In the genomic region with DNA sequence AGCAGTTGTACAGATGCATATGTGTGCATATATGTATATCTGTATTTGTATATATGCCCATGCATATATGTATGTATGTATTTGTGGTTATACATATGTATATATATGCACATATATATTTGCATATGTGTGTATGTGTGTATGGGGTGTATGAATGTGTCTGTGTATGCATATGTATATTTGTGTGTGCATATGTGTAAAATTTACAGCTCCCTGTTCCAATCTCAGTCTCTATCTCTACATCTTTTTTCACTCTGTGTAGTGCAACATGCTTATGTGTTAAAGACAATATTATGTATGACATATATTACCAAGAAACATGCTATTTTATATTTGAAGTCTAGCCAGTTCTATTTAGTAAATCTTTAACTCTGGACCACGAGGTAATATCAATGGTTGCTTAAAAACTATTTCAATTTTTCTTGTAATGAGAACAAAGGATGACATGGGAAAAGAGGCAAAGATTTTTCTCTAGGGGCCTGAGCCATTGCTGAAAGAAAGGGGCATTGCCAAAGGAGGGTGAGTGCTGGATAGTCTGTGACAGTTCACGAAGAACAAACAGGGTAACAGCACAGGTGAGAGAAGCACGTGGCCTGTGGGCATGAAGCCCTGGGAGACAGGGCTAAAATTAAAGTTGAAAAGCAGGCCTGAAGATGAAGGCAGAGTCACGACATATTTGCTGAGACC, we compare ENCODE assay signal across 23 mouse cellular contexts.
A peak's percentile ranks its signal among the peaks of the same experiment; 100 is the strongest.
DNase-seq lines count a peak whose midpoint lies in the region; ATAC-seq and TF ChIP-seq lines count a peak whose summit lies in the region.
"Had no signal": no experiment of that assay in that cellular context is flagged by ENCODE, and none has a peak within 500 bp of the region (broad histone marks: within the 10 kb centered on the region; RNA-seq: fewer than 3 reads in every experiment).

No protein-coding gene starts in this region.

- H3K4me2 ChIP-seq in hindbrain, embryonic 13.5 days: no peak overlapping the region
- no peak overlapping the region for H3K4me2 ChIP-seq in hindbrain, embryonic 11.5 days (replicated peaks; ENCODE audit: low read depth, low read length)
- no peak overlapping the region for H3K4me2 ChIP-seq in neural tube, embryonic 14.5 days (ENCODE audit: low read depth, low read length)
- H3K4me2 ChIP-seq in hindbrain, postnatal 0 days (ENCODE audit: low read depth, low read length): no peak overlapping the region
- no peak overlapping the region for H3K4me2 ChIP-seq in neural tube, embryonic 15.5 days
- H3K4me2 ChIP-seq: heart, embryonic 13.5 days; neural tube, embryonic 13.5 days had no signal

- 60% methylated on average over 4 of the region's 4 CpGs for WGBS in hindbrain, embryonic 13.5 days
- 73% methylated on average over 4 of the region's 4 CpGs for WGBS in hindbrain, embryonic 11.5 days
- 67% methylated on average over 4 of the region's 4 CpGs for WGBS in neural tube, embryonic 14.5 days
- WGBS in hindbrain, postnatal 0 days: 29% methylated on average over 4 of the region's 4 CpGs
- 63% methylated on average over 4 of the region's 4 CpGs for WGBS in neural tube, embryonic 15.5 days

- no peaks in the 10 kb centered on the region for H3K36me3 ChIP-seq in hindbrain, embryonic 13.5 days
- H3K36me3 ChIP-seq in hindbrain, embryonic 11.5 days (ENCODE audit: control insufficient read depth, insufficient read depth, low read length): no peaks in the 10 kb centered on the region
- H3K36me3 ChIP-seq in neural tube, embryonic 14.5 days (ENCODE audit: control insufficient read depth, insufficient read depth, low read length): no peaks in the 10 kb centered on the region
- no peaks in the 10 kb centered on the region for H3K36me3 ChIP-seq in hindbrain, postnatal 0 days (ENCODE audit: insufficient read depth, low read length)
- H3K36me3 ChIP-seq in neural tube, embryonic 15.5 days: no peaks in the 10 kb centered on the region
- H3K36me3 ChIP-seq: heart, embryonic 13.5 days; limb, embryonic 10.5 days; limb, embryonic 15.5 days; neural tube, embryonic 13.5 days had no signal

- peak overlapping the region; percentile 71 for H3K27ac ChIP-seq in hindbrain, embryonic 13.5 days
- H3K27ac ChIP-seq in hindbrain, embryonic 11.5 days (ENCODE audit: low read depth, low read length): no peak overlapping the region
- no peak overlapping the region for H3K27ac ChIP-seq in neural tube, embryonic 14.5 days (ENCODE audit: low read depth, low read length)
- no peak overlapping the region for H3K27ac ChIP-seq in hindbrain, postnatal 0 days
- H3K27ac ChIP-seq in neural tube, embryonic 15.5 days (replicated peaks): peak overlapping the region; percentile 23; the same call in 1 of the 2 replicates
- H3K27ac ChIP-seq: heart, embryonic 13.5 days; kidney, postnatal 0 days; limb, embryonic 10.5 days; limb, embryonic 15.5 days; liver, embryonic 14.5 days; macrophage; neural tube, embryonic 13.5 days had no signal

- no peak for DNase-seq in hindbrain, embryonic 11.5 days (ENCODE audit: low spot score)
- DNase-seq in neural tube, embryonic 10.5 days (ENCODE audit: extremely low spot score, low spot score): no peak
- DNase-seq in hindbrain, postnatal 0 days (ENCODE audit: low spot score): no peak
- DNase-seq in frontal cortex, postnatal 36 days (ENCODE audit: low spot score in 2 of 2): no peak
- no peak for DNase-seq in layer of hippocampus, adult 18-20 months (ENCODE audit: low spot score in 2 of 2)
- DNase-seq: adrenal gland, postnatal 36 days; gastrocnemius, postnatal 10 days; kidney, adult 8-10 months; lung, adult 2 months; lung, postnatal 10 days had no signal

- ATAC-seq in hindbrain, embryonic 13.5 days (ENCODE audit: low FRiP score): peak; percentile 36; the same call in 1 of the 2 replicates
- ATAC-seq in hindbrain, embryonic 11.5 days (ENCODE audit: low FRiP score): no peak
- ATAC-seq in neural tube, embryonic 14.5 days (ENCODE audit: low read depth): 0 out of 2 replicates have a peak, but pooled peaks have one; percentile 20
- peak; percentile 48; the same call in 1 of the 2 replicates for ATAC-seq in hindbrain, postnatal 0 days
- no peak for ATAC-seq in neural tube, embryonic 15.5 days (ENCODE audit: low FRiP score)
- ATAC-seq: CD4-positive, CD25-positive, alpha-beta regulatory T cell, adult 4 months; intestine, embryonic 16.5 days had no signal

- no peak overlapping the region for H3K9ac ChIP-seq in hindbrain, embryonic 13.5 days
- no peak overlapping the region for H3K9ac ChIP-seq in hindbrain, embryonic 11.5 days (ENCODE audit: low read depth, low read length)
- no peak overlapping the region for H3K9ac ChIP-seq in neural tube, embryonic 14.5 days (replicated peaks; ENCODE audit: low read depth, low read length)
- no peak overlapping the region for H3K9ac ChIP-seq in hindbrain, postnatal 0 days (replicated peaks; ENCODE audit: low read length)
- no peak overlapping the region for H3K9ac ChIP-seq in neural tube, embryonic 15.5 days (replicated peaks)
- H3K9ac ChIP-seq: heart, embryonic 13.5 days; limb, embryonic 15.5 days; liver, embryonic 14.5 days; neural tube, embryonic 13.5 days had no signal

- H3K4me3 ChIP-seq in hindbrain, embryonic 13.5 days: no peak overlapping the region
- H3K4me3 ChIP-seq in hindbrain, embryonic 11.5 days (ENCODE audit: low read depth, low read length): no peak overlapping the region
- no peak overlapping the region for H3K4me3 ChIP-seq in neural tube, embryonic 14.5 days (ENCODE audit: low read depth, low read length)
- H3K4me3 ChIP-seq in hindbrain, postnatal 0 days (ENCODE audit: low read length): no peak overlapping the region
- H3K4me3 ChIP-seq in neural tube, embryonic 15.5 days (replicated peaks): no peak overlapping the region
- H3K4me3 ChIP-seq: heart, embryonic 13.5 days; limb, embryonic 10.5 days; limb, embryonic 15.5 days; myocyte; neural tube, embryonic 13.5 days had no signal

- no peaks in the 10 kb centered on the region for H3K27me3 ChIP-seq in hindbrain, embryonic 13.5 days
- no peaks in the 10 kb centered on the region for H3K27me3 ChIP-seq in hindbrain, embryonic 11.5 days (ENCODE audit: control insufficient read depth, insufficient read depth, low read length)
- no peaks in the 10 kb centered on the region for H3K27me3 ChIP-seq in neural tube, embryonic 14.5 days (ENCODE audit: control insufficient read depth, insufficient read depth, low read length)
- H3K27me3 ChIP-seq in hindbrain, postnatal 0 days (ENCODE audit: insufficient read depth, low read length): no peaks in the 10 kb centered on the region
- no peaks in the 10 kb centered on the region for H3K27me3 ChIP-seq in neural tube, embryonic 15.5 days (replicated peaks)
- H3K27me3 ChIP-seq: heart, embryonic 13.5 days; limb, embryonic 15.5 days; neural tube, embryonic 13.5 days had no signal

- H3K4me1 ChIP-seq in hindbrain, embryonic 13.5 days (replicated peaks): peaks cover 7% of the 10 kb centered on the region
- H3K4me1 ChIP-seq in hindbrain, embryonic 11.5 days (replicated peaks; ENCODE audit: control insufficient read depth, insufficient read depth, low read length): no peaks in the 10 kb centered on the region
- H3K4me1 ChIP-seq in neural tube, embryonic 14.5 days (ENCODE audit: control insufficient read depth, insufficient read depth, low read length): no peaks in the 10 kb centered on the region
- H3K4me1 ChIP-seq in hindbrain, postnatal 0 days (ENCODE audit: insufficient read depth, low read length): 0 out of 2 replicates have a peak, but pooled peaks cover 2% of the 10 kb centered on the region
- peaks cover 5% of the 10 kb centered on the region for H3K4me1 ChIP-seq in neural tube, embryonic 15.5 days
- H3K4me1 ChIP-seq: neural tube, embryonic 13.5 days had no signal

- no peak for TF ChIP-seq CTCF in hindbrain, postnatal 0 days (IDR thresholded peaks at IDR 0.05; ENCODE audit: low read depth)

- H3K9me3 ChIP-seq in hindbrain, embryonic 13.5 days: no peaks in the 10 kb centered on the region
- H3K9me3 ChIP-seq in hindbrain, embryonic 11.5 days (ENCODE audit: control insufficient read depth, low read length): no peaks in the 10 kb centered on the region
- no peaks in the 10 kb centered on the region for H3K9me3 ChIP-seq in neural tube, embryonic 14.5 days (ENCODE audit: control insufficient read depth, low read length)
- no peaks in the 10 kb centered on the region for H3K9me3 ChIP-seq in hindbrain, postnatal 0 days (ENCODE audit: low read length)
- no peaks in the 10 kb centered on the region for H3K9me3 ChIP-seq in neural tube, embryonic 15.5 days (replicated peaks)
- H3K9me3 ChIP-seq: heart, embryonic 13.5 days; limb, embryonic 10.5 days; limb, embryonic 15.5 days; neural tube, embryonic 13.5 days had no signal

Comparison
In these comparisons a context has a peak if more than half of its experiments do, and no peak if none do; other contexts are left out.
1. ATAC-seq: peak in hindbrain, embryonic 13.5 days (single experiment), neural tube, embryonic 14.5 days (single experiment) and hindbrain, postnatal 0 days (single experiment); none in hindbrain, embryonic 11.5 days (single experiment) and neural tube, embryonic 15.5 days (single experiment).
2. H3K27ac ChIP-seq: peak in hindbrain, embryonic 13.5 days (single experiment) and neural tube, embryonic 15.5 days (single experiment); none in hindbrain, embryonic 11.5 days (single experiment), neural tube, embryonic 14.5 days (single experiment) and hindbrain, postnatal 0 days (single experiment).